Mouse (Mus musculus) spleen, embryonic (tissue): ENCODE measurements at regions not wholly inside any gene's neighbourhood (a gene's known extent, or its start where the extent isn't known, plus 50 kb on each side); places are given as distances from the start of the nearest gene placed in this dataset.

Source experiments
- CTCF ChIA-PET: fragments of 350-600 bp; sonication (Branson Sonifier 250); formaldehyde crosslinking; loops from one replicate; lab custom pipeline; 2022; lab: Charles Lee

DNA sequence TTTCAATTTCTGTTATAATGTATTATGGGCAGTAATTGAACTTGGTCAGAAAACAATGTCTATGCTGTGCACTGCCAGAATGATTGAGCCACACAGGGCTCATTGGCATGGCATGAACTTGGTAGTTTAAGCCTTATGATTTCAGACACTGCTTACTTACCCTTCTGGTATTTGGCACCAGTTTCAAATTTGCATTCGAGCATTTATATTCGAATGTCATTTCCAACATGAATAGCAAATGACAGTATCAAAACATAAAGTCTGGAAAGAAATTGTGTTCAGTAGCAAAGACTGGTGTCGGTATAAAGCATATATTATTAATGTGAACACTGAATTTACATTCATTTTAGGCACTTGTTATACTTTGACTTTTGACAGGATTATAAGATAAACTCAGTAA, 50.8 kb upstream of the Robo2 start:
- CTCF ChIA-PET, result no interaction called here
